Mouse (Mus musculus) hindbrain, embryonic 10.5 days (tissue): Measurements from ENCODE around the gene Uts2. TPM values are rescaled to one million over a fixed set of nuclear protein-coding genes. Genes with fewer than 3 reads are reported as not detected.
"Not testable (repeated sequence)": the region's sequence is repeated elsewhere in the genome, so short reads cannot be mapped to it uniquely, and the experiment has no call there.

Experiments used
- DNase-seq: peaks from one replicate; pipeline ENCODE4 v3.0.0-alpha.2; 2017; ENCODE audit warnings: low spot score
- H3K27ac ChIP-seq: fragments of 300-500 bp; sonication (generic); 2 replicates; pipeline ENCODE4 v1.5.1; 2016; ENCODE audit warnings: mild to moderate bottlenecking, moderate library complexity
- H3K27me3 ChIP-seq: fragments of 300-500 bp; sonication (generic); 2 replicates; pipeline ENCODE4 v1.6.1; 2016; ENCODE audit warnings: mild to moderate bottlenecking; ENCODE audit not compliant: poor library complexity, insufficient read depth, severe bottlenecking
- H3K36me3 ChIP-seq: fragments of 300-500 bp; sonication (generic); 2 replicates; pipeline ENCODE4 v1.6.1; 2016; ENCODE audit warnings: mild to moderate bottlenecking, moderate library complexity
- H3K4me1 ChIP-seq: fragments of 300-500 bp; sonication (generic); replicated peaks from 2 replicates; pipeline ENCODE4 v1.6.1; 2016; ENCODE audit warnings: mild to moderate bottlenecking
- H3K4me3 ChIP-seq: fragments of 300-500 bp; sonication (generic); 2 replicates; pipeline ENCODE4 v1.5.1; 2016; ENCODE audit warnings: mild to moderate bottlenecking, moderate library complexity
- H3K9me3 ChIP-seq: fragments of 300-500 bp; sonication (generic); 2 replicates; pipeline ENCODE4 v1.6.1; 2016; ENCODE audit warnings: mild to moderate bottlenecking, moderate library complexity
- WGBS: fragments of 180-500 bp; shearing (Covaris S2); methylation state at CpG from one replicate; pipeline ENCODE4 v1.1.7; 2016; 5-methylcytosine and 5-hydroxymethylcytosine counted together
- polyA plus RNA-seq: library from polyadenylated mRNA; unstranded; fragments of >200 nt; fragmentation: Nextera tagmentation; extraction: Ambion mirVana; gene quantifications from 2 replicates; pipeline ENCODE4 v1.2.1, GENCODE M21; 2016

The Uts2 gene
- polyA plus RNA-seq, 1 experiment from 2014 or later = not detected

GRCm38 (mm10) chr4:150978156-150978910 lies 18.6 kb upstream of the Uts2 start:
- Histone ChIP-seq H3K9me3 (no peaks in the 10 kb centered on the region), H3K27ac (no peak overlapping the region), H3K36me3 (no peaks in the 10 kb centered on the region), H3K27me3 (no peaks in the 10 kb centered on the region), H3K4me1 (no peaks in the 10 kb centered on the region), H3K4me3 (no peak overlapping the region)
- 93% methylated on average over 21 of the region's 21 CpGs for WGBS
- no peak for DNase-seq

GRCm38 (mm10) chr4:150979455-150979854 lies 17.4 kb upstream of the Uts2 start:
- DNase-seq = no peak
- Histone ChIP-seq H3K4me3 (no peak overlapping the region), H3K9me3 (no peaks in the 10 kb centered on the region), H3K27me3 (no peaks in the 10 kb centered on the region), H3K36me3 (no peaks in the 10 kb centered on the region), H3K27ac (no peak overlapping the region), H3K4me1 (no peaks in the 10 kb centered on the region)
- 88% methylated on average over 9 of the region's 9 CpGs for WGBS

GRCm38 (mm10) chr4:150980153-150980552 lies 16.7 kb upstream of the Uts2 start:
- Histone ChIP-seq H3K27ac (no peak overlapping the region), H3K4me1 (no peaks in the 10 kb centered on the region), H3K36me3 (no peaks in the 10 kb centered on the region), H3K27me3 (no peaks in the 10 kb centered on the region), H3K9me3 (no peaks in the 10 kb centered on the region), H3K4me3 (no peak overlapping the region)
- no peak for DNase-seq
- 91% methylated on average over 5 of the region's 5 CpGs for WGBS

GRCm38 (mm10) chr4:150990148-150990547 lies 6.7 kb upstream of the Uts2 start:
- no peak overlapping the region for H3K4me3 ChIP-seq
- H3K27ac ChIP-seq = no peak overlapping the region
- H3K9me3 ChIP-seq = no peaks in the 10 kb centered on the region; the same call in 1 of the 2 replicates
- peaks cover 4% of the 10 kb centered on the region; the same call in 1 of the 2 replicates for H3K4me1 ChIP-seq
- no peaks in the 10 kb centered on the region for H3K36me3 ChIP-seq
- no peaks in the 10 kb centered on the region for H3K27me3 ChIP-seq
- 50% methylated on average over 6 of the region's 6 CpGs for WGBS
- no peak for DNase-seq

- no peaks in the 10 kb centered on the region for H3K27me3 ChIP-seq
- no peaks in the 10 kb centered on the region for H3K36me3 ChIP-seq
- H3K9me3 ChIP-seq = no peaks in the 10 kb centered on the region
- peaks cover 12% of the 10 kb centered on the region; the same call in 1 of the 2 replicates for H3K4me1 ChIP-seq
- DNase-seq = no peak
- 95% methylated on average over 9 of the region's 9 CpGs for WGBS
- H3K27ac ChIP-seq = no peak overlapping the region
- no peak overlapping the region for H3K4me3 ChIP-seq
Measured at GRCm38 (mm10) chr4:150998626-150999025, 1.7 kb downstream of the Uts2 start.

GRCm38 (mm10) chr4:151001397-151001796 lies 4.5 kb downstream of the Uts2 start:
- no peak for DNase-seq
- peaks cover 13% of the 10 kb centered on the region for H3K36me3 ChIP-seq
- 82% methylated on average over 13 of the region's 13 CpGs for WGBS
- H3K4me1 ChIP-seq = 0 out of 2 replicates have a peak, but pooled peaks cover 5% of the 10 kb centered on the region
- no peaks in the 10 kb centered on the region for H3K27me3 ChIP-seq
- no peaks in the 10 kb centered on the region for H3K9me3 ChIP-seq
- H3K4me3 ChIP-seq = no peak overlapping the region
- H3K27ac ChIP-seq = no peak overlapping the region

- H3K36me3 ChIP-seq = peaks cover 18% of the 10 kb centered on the region
- H3K4me3 ChIP-seq = no peak overlapping the region
- 94% methylated on average over 13 of the region's 13 CpGs for WGBS
- no peaks in the 10 kb centered on the region for H3K9me3 ChIP-seq
- H3K27ac ChIP-seq = no peak overlapping the region
- H3K4me1 ChIP-seq = no peaks in the 10 kb centered on the region
- no peak for DNase-seq
- no peaks in the 10 kb centered on the region for H3K27me3 ChIP-seq
Measured at GRCm38 (mm10) chr4:151005656-151006318, 8.9 kb downstream of the Uts2 start.

- peak; percentile 40 for DNase-seq
- H3K4me3 ChIP-seq = no peak overlapping the region
- peaks cover 18% of the 10 kb centered on the region for H3K36me3 ChIP-seq
- no peaks in the 10 kb centered on the region for H3K4me1 ChIP-seq
- 54% methylated on average over 6 of the region's 6 CpGs for WGBS
- H3K27ac ChIP-seq = no peak overlapping the region
- no peaks in the 10 kb centered on the region for H3K27me3 ChIP-seq
- H3K9me3 ChIP-seq = no peaks in the 10 kb centered on the region
Measured at GRCm38 (mm10) chr4:151006945-151007344, 10.0 kb downstream of the Uts2 start.

GRCm38 (mm10) chr4:151010316-151010715 lies 13.4 kb downstream of the Uts2 start:
- H3K4me3 ChIP-seq = no peak overlapping the region
- DNase-seq = no peak
- peaks cover 7% of the 10 kb centered on the region; the same call in 1 of the 2 replicates for H3K4me1 ChIP-seq
- H3K9me3 ChIP-seq = no peaks in the 10 kb centered on the region
- H3K27me3 ChIP-seq = no peaks in the 10 kb centered on the region
- H3K27ac ChIP-seq = no peak overlapping the region
- H3K36me3 ChIP-seq = peaks cover 20% of the 10 kb centered on the region
- WGBS = 87% methylated on average over 7 of the region's 7 CpGs

- no peak overlapping the region for H3K27ac ChIP-seq
- WGBS = 86% methylated on average over 10 of the region's 10 CpGs
Measured at GRCm38 (mm10) chr4:151015946-151016345, 19.0 kb downstream of the Uts2 start.

GRCm38 (mm10) chr4:151017356-151017755 lies 20.5 kb downstream of the Uts2 start:
- H3K4me1 ChIP-seq, H3K4me3 ChIP-seq, H3K9me3 ChIP-seq, DNase-seq, H3K27ac ChIP-seq, H3K27me3 ChIP-seq: not testable (repeated sequence)
- H3K36me3 ChIP-seq = peaks cover 24% of the 10 kb centered on the region
- WGBS = 94% methylated on average over 1 of the region's 1 CpGs

More at GRCm38 (mm10) chr4:151015946-151016345, 19.0 kb downstream of the Uts2 start:
- Histone ChIP-seq H3K4me3 (no peak overlapping the region), H3K36me3 (peaks cover 22% of the 10 kb centered on the region), H3K4me1 (peaks cover 7% of the 10 kb centered on the region; the same call in 1 of the 2 replicates), H3K9me3 (no peaks in the 10 kb centered on the region), H3K27me3 (no peaks in the 10 kb centered on the region)
- DNase-seq = no peak

- Histone ChIP-seq H3K4me1 (no peaks in the 10 kb centered on the region; the same call in 1 of the 2 replicates), H3K4me3 (no peak overlapping the region), H3K36me3 (peaks cover 10% of the 10 kb centered on the region; the same call in 1 of the 2 replicates), H3K27me3 (no peaks in the 10 kb centered on the region), H3K27ac (no peak overlapping the region), H3K9me3 (no peaks in the 10 kb centered on the region)
- no peak for DNase-seq
- WGBS = 90% methylated on average over 9 of the region's 9 CpGs
Measured at GRCm38 (mm10) chr4:151024152-151024551, 27.3 kb downstream of the Uts2 start.

GRCm38 (mm10) chr4:151027001-151027400 lies 30.1 kb downstream of the Uts2 start:
- peaks cover 10% of the 10 kb centered on the region; the same call in 1 of the 2 replicates for H3K36me3 ChIP-seq
- no peaks in the 10 kb centered on the region for H3K27me3 ChIP-seq
- DNase-seq = peak; percentile 38
- no peaks in the 10 kb centered on the region; the same call in 1 of the 2 replicates for H3K4me1 ChIP-seq
- no peak overlapping the region for H3K27ac ChIP-seq
- WGBS = 59% methylated on average over 6 of the region's 6 CpGs
- no peak overlapping the region for H3K4me3 ChIP-seq
- H3K9me3 ChIP-seq = no peaks in the 10 kb centered on the region
